Mouse (Mus musculus): ENCODE data around the gene Rab25. TPM values are rescaled to one million over a fixed set of nuclear protein-coding genes. Genes with fewer than 3 reads are reported as not detected.

The Rab25 gene
- polyA plus RNA-seq (2015; fragmentation: Nextera tagmentation; extraction: Ambion mirVana), result 0.28 and 0.63 TPM in 2 replicates

DNA sequence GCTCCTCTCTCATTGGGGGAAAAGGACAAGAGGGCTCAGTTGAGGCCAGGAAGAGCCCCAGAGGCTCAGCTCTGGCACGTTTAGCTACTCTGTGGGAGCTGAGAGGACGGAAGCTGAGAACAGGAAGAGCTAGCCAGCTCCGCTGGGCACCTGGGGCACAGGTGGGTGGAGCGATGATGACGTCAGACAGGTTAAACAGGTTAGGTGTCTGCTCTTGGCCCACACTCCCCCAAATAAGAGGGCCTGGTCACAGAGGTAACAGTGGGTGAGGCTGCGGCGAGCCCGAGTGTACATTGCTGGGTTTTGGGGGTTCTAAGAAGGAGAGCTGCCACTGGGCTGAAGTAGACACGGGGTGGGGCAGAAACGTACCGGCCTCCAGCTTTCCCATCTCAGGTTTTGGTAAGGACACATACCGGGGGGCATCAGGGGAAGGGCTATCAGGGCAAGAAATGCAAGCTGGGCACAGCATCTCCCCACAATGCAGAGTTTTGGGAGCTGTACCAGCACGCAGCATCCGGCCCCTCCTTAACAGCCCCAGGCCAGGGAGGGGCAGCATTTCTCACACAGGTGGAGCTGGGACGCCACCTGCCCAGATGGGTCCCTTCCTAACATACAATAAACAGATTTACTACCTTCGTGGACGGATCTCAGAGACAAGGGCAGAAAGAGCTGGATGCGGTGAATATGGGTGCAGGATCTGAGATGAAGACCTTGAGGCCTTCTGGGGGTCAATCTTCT lies at the start of gene Rab25:
TSS of gene Rab25 (minus strand) at position 121 of the 738 bp plus-strand sequence.

DNA sequence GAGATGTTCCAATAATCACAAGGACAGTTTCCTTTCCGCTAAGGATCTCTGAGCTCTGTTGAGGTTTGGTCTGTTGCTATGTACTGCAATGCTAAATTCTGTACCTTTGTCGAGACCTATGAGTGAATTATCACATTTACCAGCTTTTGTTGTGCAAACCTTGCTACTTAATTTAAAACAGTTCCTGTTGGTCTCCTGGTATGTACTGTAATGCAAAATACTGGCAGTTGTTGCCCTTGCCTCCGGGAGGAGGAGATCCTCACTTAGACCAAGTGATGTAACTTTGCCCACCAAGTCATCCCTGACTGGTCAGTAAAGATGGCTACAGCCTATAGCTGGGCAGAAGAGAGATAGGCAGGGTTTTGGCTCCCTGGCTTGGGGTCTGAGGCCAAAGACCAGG lies 27.4 kb upstream of the Rab25 start, which contains the start of gene Ssr2:
TSS of gene Ssr2 (plus strand) at position 337 of the 400 bp plus-strand sequence.

DNA sequence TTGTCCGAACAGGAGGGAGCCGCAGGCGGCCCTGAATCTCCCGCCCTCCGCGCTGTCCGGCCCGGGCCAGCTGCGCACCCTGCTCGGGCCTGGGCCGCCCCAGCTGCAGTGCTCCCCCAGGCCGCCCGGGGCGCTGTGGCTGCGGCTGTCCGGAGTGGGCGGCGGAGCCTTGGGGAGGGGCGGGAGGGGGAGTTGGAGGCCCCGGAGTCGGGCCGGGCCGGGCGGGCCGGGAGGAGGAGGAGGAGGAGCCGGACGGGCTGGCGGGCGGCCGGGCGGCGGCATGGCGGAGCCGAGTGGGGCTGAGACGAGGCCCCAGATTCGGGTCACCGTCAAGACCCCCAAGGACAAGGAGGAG lies 5.4 kb upstream of the Rab25 start, which contains the start of gene Ubqln4:
TSS of gene Ubqln4 (plus strand) at position 234 of the 355 bp plus-strand sequence.

DNA sequence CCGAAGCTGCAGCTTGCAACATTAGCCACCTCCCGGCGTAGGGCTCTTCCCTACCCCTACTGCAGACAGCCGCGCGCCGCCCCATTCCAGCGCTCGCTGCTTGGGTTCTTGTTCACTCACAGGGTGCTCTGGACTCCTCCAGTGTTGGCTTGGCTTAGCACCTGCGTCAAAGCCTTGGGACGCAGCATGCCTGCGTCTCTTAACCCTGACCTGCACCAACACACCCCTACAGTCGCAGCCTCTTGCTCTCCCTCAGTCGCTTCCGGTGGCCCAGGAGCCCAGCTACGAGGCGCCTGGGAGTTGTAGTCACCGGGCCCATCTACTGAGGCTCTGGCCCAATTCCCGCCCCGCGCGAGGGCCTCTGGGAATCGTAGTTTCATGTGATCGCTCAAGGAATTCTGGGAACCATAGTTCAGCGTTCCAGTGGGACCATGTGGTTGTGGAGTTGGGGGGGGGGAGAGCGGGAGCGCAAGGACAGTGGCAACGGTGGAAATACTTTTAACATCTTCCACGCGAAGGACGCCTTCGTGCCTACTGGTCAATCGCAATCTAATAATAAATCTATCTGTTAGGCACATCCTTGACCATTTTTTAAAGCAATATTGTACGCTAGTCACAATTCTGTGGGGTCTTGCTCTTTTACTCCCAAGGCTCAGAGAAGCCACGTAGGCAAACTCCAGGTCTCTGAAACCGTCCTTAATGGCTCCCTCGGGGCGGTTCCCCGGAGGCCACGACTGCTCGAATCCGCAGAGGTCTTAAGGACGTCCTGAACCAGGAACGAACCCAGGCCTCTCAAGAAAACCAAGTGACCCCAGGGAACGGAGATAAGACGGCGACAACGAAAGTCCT lies 4.8 kb upstream of the Rab25 start, which contains the start of gene Lamtor2:
TSS of gene Lamtor2 (minus strand) at position 399 of the 849 bp plus-strand sequence.

GRCm38 (mm10) chr3:88532299-88532674 lies 15.8 kb downstream of the Rab25 start, which contains the start of gene Mex3a:
Gene Mex3a, plus strand, starts transcription at chr3:88532395.

DNA sequence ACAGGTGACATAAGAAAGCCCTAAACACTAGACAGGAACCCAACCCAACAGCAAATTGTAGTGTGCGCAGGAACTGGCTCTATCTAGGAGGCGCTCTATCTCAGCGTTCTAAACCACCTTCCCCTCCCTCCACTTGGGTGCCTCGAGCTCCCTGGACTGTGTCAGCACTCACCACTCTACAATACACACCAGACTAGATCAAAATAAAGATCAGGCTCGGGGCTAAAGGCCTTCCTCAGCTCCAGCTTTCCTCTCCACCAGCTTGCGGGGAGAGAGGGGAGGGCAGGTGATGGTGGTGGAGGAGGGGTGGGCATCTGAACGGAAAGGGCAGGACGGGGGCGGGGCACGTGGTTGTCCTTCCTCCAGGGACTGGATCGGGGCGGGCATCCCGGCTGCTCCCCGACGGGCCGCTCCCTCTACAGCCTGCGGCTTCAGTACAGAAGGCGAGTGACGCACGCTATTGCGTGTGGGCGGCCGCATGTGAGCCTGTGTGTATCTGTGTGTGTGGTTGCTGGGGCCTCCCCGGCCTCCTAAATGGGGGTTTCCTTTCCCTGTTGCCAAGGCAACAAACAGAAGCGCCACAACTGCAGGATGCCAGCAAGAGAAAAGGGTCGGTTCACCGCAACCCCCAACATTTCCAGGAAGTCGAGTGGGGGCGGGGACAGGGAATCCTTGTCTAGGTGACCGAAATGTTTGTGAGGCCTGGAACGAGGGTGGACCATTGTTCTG lies 38.2 kb downstream of the Rab25 start, which contains the start of gene Lmna:
TSS of gene Lmna (minus strand) at position 265 of the 729 bp plus-strand sequence.

MicroRNAs within 50 kb of the gene (microRNA counts, 519-probe panel; counts per million panel counts)
- microRNA mmu-miR-1905, result 88.3 counts per million

Other genes with a start within 250 kb of the Rab25 start
- gene Glmp, start 223.3 kb downstream of the Rab25 start, polyA plus RNA-seq (2015; fragmentation: Nextera tagmentation; extraction: Ambion mirVana), result 110 and 123 TPM in 2 replicates
- gene Tmem79, start 212.2 kb downstream of the Rab25 start, polyA plus RNA-seq (2015; fragmentation: Nextera tagmentation; extraction: Ambion mirVana), result 1.7 and 2.1 TPM in 2 replicates
- 23.4 and 27.3 TPM in 2 replicates for gene Smg5, start 212.0 kb downstream of the Rab25 start, polyA plus RNA-seq (2015; fragmentation: Nextera tagmentation; extraction: Ambion mirVana)
- gene Paqr6, start 183.7 kb downstream of the Rab25 start, polyA plus RNA-seq (2015; fragmentation: Nextera tagmentation; extraction: Ambion mirVana), result 9.5 and 10.4 TPM in 2 replicates
- gene Bglap3, start 175.6 kb downstream of the Rab25 start, polyA plus RNA-seq (2015; fragmentation: Nextera tagmentation; extraction: Ambion mirVana), result not detected in 2 replicates
- gene Bglap2, start 169.6 kb downstream of the Rab25 start, polyA plus RNA-seq (2015; fragmentation: Nextera tagmentation; extraction: Ambion mirVana), result not detected in 2 replicates
- 0.50 and 0.57 TPM in 2 replicates for gene Bglap, start 163.8 kb downstream of the Rab25 start, polyA plus RNA-seq (2015; fragmentation: Nextera tagmentation; extraction: Ambion mirVana)
- gene Pmf1, start 138.0 kb downstream of the Rab25 start, polyA plus RNA-seq (2015; fragmentation: Nextera tagmentation; extraction: Ambion mirVana), result 130 and 143 TPM in 2 replicates
- gene Slc25a44, start 123.2 kb downstream of the Rab25 start, polyA plus RNA-seq (2015; fragmentation: Nextera tagmentation; extraction: Ambion mirVana), result 11.0 and 12.1 TPM in 2 replicates
- gene Sema4a, start 87.1 kb downstream of the Rab25 start, polyA plus RNA-seq (2015; fragmentation: Nextera tagmentation; extraction: Ambion mirVana), result 15.6 and 16.4 TPM in 2 replicates
- 161 and 176 TPM in 2 replicates for gene Lmna, start 38.3 kb downstream of the Rab25 start, polyA plus RNA-seq (2015; fragmentation: Nextera tagmentation; extraction: Ambion mirVana)
- 2.4 and 3.2 TPM in 2 replicates for gene Mex3a, start 15.9 kb downstream of the Rab25 start, polyA plus RNA-seq (2015; fragmentation: Nextera tagmentation; extraction: Ambion mirVana)
- 105 and 113 TPM in 2 replicates for gene Lamtor2, start 4.8 kb upstream of the Rab25 start, polyA plus RNA-seq (2015; fragmentation: Nextera tagmentation; extraction: Ambion mirVana)
- gene Ubqln4, start 5.5 kb upstream of the Rab25 start, polyA plus RNA-seq (2015; fragmentation: Nextera tagmentation; extraction: Ambion mirVana), result 15.9 and 16.0 TPM in 2 replicates
- 148 and 161 TPM in 2 replicates for gene Ssr2, start 27.6 kb upstream of the Rab25 start, polyA plus RNA-seq (2015; fragmentation: Nextera tagmentation; extraction: Ambion mirVana)
- 34.8 and 51.4 TPM in 2 replicates for gene Arhgef2, start 57.7 kb upstream of the Rab25 start, polyA plus RNA-seq (2015; fragmentation: Nextera tagmentation; extraction: Ambion mirVana)
- not detected in 2 replicates for gene Rxfp4, start 104.8 kb upstream of the Rab25 start, polyA plus RNA-seq (2015; fragmentation: Nextera tagmentation; extraction: Ambion mirVana)
- 34.2 and 39.9 TPM in 2 replicates for gene Khdc4, start 137.5 kb upstream of the Rab25 start, polyA plus RNA-seq (2015; fragmentation: Nextera tagmentation; extraction: Ambion mirVana)
- gene Rit1, start 168.5 kb upstream of the Rab25 start, polyA plus RNA-seq (2015; fragmentation: Nextera tagmentation; extraction: Ambion mirVana), result 44.7 and 51.9 TPM in 2 replicates
- gene Syt11, start 226.9 kb upstream of the Rab25 start, polyA plus RNA-seq (2015; fragmentation: Nextera tagmentation; extraction: Ambion mirVana), result 0.59 and 1.4 TPM in 2 replicates

Measured in spleen, postnatal 0 days (tissue).